Mouse (Mus musculus) MEL (cell line): Measurements from ENCODE around the gene Cacna1c. TPM values are rescaled to one million over a fixed set of nuclear protein-coding genes. Genes with fewer than 3 reads are reported as not detected.

Experiments used
- DNase-seq: peaks from one replicate; pipeline ENCODE4 v3.0.0; 2011; ENCODE audit warnings: low read depth, low spot score
- H3K27ac ChIP-seq: 2 replicates; pipeline ENCODE4 v1.5.1; 2012; ENCODE audit warnings: low read depth, mild to moderate bottlenecking, control low read depth, low read length, moderate library complexity; ENCODE audit not compliant: control insufficient read depth
- H3K27me3 ChIP-seq, 2 experiments: fragments of 150-350 bp in 1 of 2; sonication (generic) in 1 of 2; 2 replicates each; pipeline ENCODE4 v1.6.1; 2012; ENCODE audit warnings: low read length in 2 of 2, mild to moderate bottlenecking in 2 of 2, improper control_type of control experiment in 1 of 2, moderate library complexity in 1 of 2; ENCODE audit not compliant: insufficient read depth in 2 of 2, control insufficient read depth in 1 of 2
- H3K36me3 ChIP-seq, 2 experiments: 2 replicates each; pipeline ENCODE4 v1.6.1; 2012 to 2014; ENCODE audit warnings: low read length in 2 of 2, improper control_type of control experiment in 1 of 2, inconsistent platforms in 1 of 2, mild to moderate bottlenecking in 1 of 2; ENCODE audit not compliant: insufficient read depth in 2 of 2, control insufficient read depth in 1 of 2
- H3K4me1 ChIP-seq, 2 experiments: fragments of 150-350 bp in 1 of 2; sonication (generic) in 1 of 2; 2 replicates each; pipeline ENCODE4 v1.6.1; 2012; ENCODE audit warnings: low read length in 2 of 2, improper control_type of control experiment in 1 of 2, mild to moderate bottlenecking in 1 of 2; ENCODE audit not compliant: insufficient read depth in 2 of 2, control insufficient read depth in 1 of 2
- H3K4me3 ChIP-seq, 2 experiments: fragments of 150-350 bp in 1 of 2; sonication (generic) in 1 of 2; 2 replicates each; pipeline ENCODE4 v1.5.1; 2012; ENCODE audit warnings: low read depth in 2 of 2, low read length in 2 of 2, mild to moderate bottlenecking in 2 of 2, moderate library complexity in 2 of 2, control low read depth in 1 of 2, improper control_type of control experiment in 1 of 2; ENCODE audit not compliant: control insufficient read depth in 1 of 2, insufficient read depth in 1 of 2
- H3K79me2 ChIP-seq: 2 replicates; pipeline ENCODE4 v1.6.1; 2012; ENCODE audit warnings: mild to moderate bottlenecking, low read length, moderate library complexity; ENCODE audit not compliant: control insufficient read depth, poor library complexity, insufficient read depth
- H3K9ac ChIP-seq: 2 replicates; pipeline ENCODE4 v1.6.1; 2012; ENCODE audit warnings: low read depth, mild to moderate bottlenecking, control low read depth, low read length, moderate library complexity; ENCODE audit not compliant: control insufficient read depth, poor library complexity, severe bottlenecking
- H3K9me3 ChIP-seq: fragments of 150-350 bp; sonication (generic); replicated peaks from 2 replicates; pipeline ENCODE4 v1.6.1; 2012; ENCODE audit warnings: mild to moderate bottlenecking, low read length, improper control_type of control experiment, moderate library complexity; ENCODE audit not compliant: insufficient read depth
- BHLHE40 ChIP-seq: IDR thresholded peaks from 2 replicates; pipeline ENCODE4 v1.6.1; 2012; ENCODE audit warnings: low read depth, mild to moderate bottlenecking, inconsistent platforms, low read length, improper control_type of control experiment, borderline replicate concordance
- CHD1 ChIP-seq: IDR thresholded peaks from 2 replicates; pipeline ENCODE4 v1.6.1; 2012; ENCODE audit warnings: low read depth, mild to moderate bottlenecking, inconsistent platforms, low read length, improper control_type of control experiment
- CHD2 ChIP-seq: IDR thresholded peaks from 2 replicates; pipeline ENCODE4 v1.6.1; 2011; ENCODE audit warnings: low read length, improper control_type of control experiment
- CTCF ChIP-seq, 3 experiments: IDR thresholded peaks in 2 of 3; conservative IDR thresholded peaks in 1 of 3; 2 replicates each; pipeline ENCODE4 v1.5.1; 2011 to 2012; ENCODE audit warnings: low read length in 3 of 3, low read depth in 2 of 3, mild to moderate bottlenecking in 2 of 3, improper control_type of control experiment in 1 of 3, inconsistent platforms in 1 of 3, mixed read lengths in 1 of 3, moderate library complexity in 1 of 3; ENCODE audit not compliant: control insufficient read depth in 1 of 3, insufficient read depth in 1 of 3, poor library complexity in 1 of 3, severe bottlenecking in 1 of 3
- ELF1 ChIP-seq: IDR thresholded peaks from 2 replicates; pipeline ENCODE4 v1.6.1; 2014; ENCODE audit warnings: low read depth, mild to moderate bottlenecking, inconsistent platforms, low read length, improper control_type of control experiment, moderate library complexity
- EP300 ChIP-seq, 2 experiments: IDR thresholded peaks; 2 replicates each; pipeline ENCODE4 v1.6.1; 2011; ENCODE audit warnings: improper control_type of control experiment in 2 of 2, low read length in 2 of 2, low read depth in 1 of 2, mild to moderate bottlenecking in 1 of 2
- GABPA ChIP-seq: IDR thresholded peaks from 2 replicates; pipeline ENCODE4 v1.6.1; 2012; ENCODE audit warnings: low read depth, mild to moderate bottlenecking, inconsistent platforms, low read length, improper control_type of control experiment, moderate library complexity
- HCFC1 ChIP-seq: IDR thresholded peaks from 2 replicates; pipeline ENCODE4 v1.6.1; 2012; ENCODE audit warnings: low read depth, mild to moderate bottlenecking, inconsistent platforms, low read length, improper control_type of control experiment, moderate library complexity
- JUND ChIP-seq: IDR thresholded peaks from 2 replicates; pipeline ENCODE4 v1.6.1; 2011; ENCODE audit warnings: low read depth, mild to moderate bottlenecking, improper control_type of control experiment, low read length
- MAFK ChIP-seq: IDR thresholded peaks from 2 replicates; pipeline ENCODE4 v1.6.1; 2011; ENCODE audit warnings: low read depth, mild to moderate bottlenecking, low read length, improper control_type of control experiment, borderline replicate concordance
- MXI1 ChIP-seq: IDR thresholded peaks from 2 replicates; pipeline ENCODE4 v1.6.1; 2011; ENCODE audit warnings: mild to moderate bottlenecking, low read depth, low read length, improper control_type of control experiment
- MYB ChIP-seq: IDR thresholded peaks from 2 replicates; pipeline ENCODE4 v1.6.1; 2011; ENCODE audit warnings: mild to moderate bottlenecking, low read depth, low read length, improper control_type of control experiment
- MYC ChIP-seq: IDR thresholded peaks from 2 replicates; pipeline ENCODE4 v1.6.1; 2011; ENCODE audit warnings: low read depth, mild to moderate bottlenecking, low read length, improper control_type of control experiment, moderate library complexity
- NELFE ChIP-seq: IDR thresholded peaks from 2 replicates; pipeline ENCODE4 v1.6.1; 2011; ENCODE audit warnings: low read depth, low read length, improper control_type of control experiment
- NRF1 ChIP-seq: IDR thresholded peaks from 2 replicates; pipeline ENCODE4 v1.6.1; 2014; ENCODE audit warnings: low read depth, mild to moderate bottlenecking, inconsistent platforms, low read length, improper control_type of control experiment, moderate library complexity; ENCODE audit not compliant: poor library complexity, insufficient read depth, severe bottlenecking
- POLR2A ChIP-seq, 2 experiments: IDR thresholded peaks; 2 replicates each; pipeline ENCODE4 v1.6.1; 2011 to 2012; ENCODE audit warnings: low read length in 2 of 2, mild to moderate bottlenecking in 2 of 2, control low read depth in 1 of 2, improper control_type of control experiment in 1 of 2, low read depth in 1 of 2, moderate library complexity in 1 of 2; ENCODE audit not compliant: control insufficient read depth in 1 of 2, insufficient read depth in 1 of 2, poor library complexity in 1 of 2
- POLR2AphosphoS2 ChIP-seq: IDR thresholded peaks from 2 replicates; pipeline ENCODE4 v1.6.1; 2011; ENCODE audit warnings: low read length, improper control_type of control experiment
- RAD21 ChIP-seq: IDR thresholded peaks from 2 replicates; pipeline ENCODE4 v1.6.1; 2011; ENCODE audit warnings: mild to moderate bottlenecking, low read depth, low read length, improper control_type of control experiment
- RCOR1 ChIP-seq: IDR thresholded peaks from 2 replicates; pipeline ENCODE4 v1.6.1; 2012; ENCODE audit warnings: low read depth, mild to moderate bottlenecking, inconsistent platforms, low read length, improper control_type of control experiment
- SMC3 ChIP-seq: IDR thresholded peaks from 2 replicates; pipeline ENCODE4 v1.6.1; 2011; ENCODE audit warnings: low read depth, low read length, improper control_type of control experiment
- TBP ChIP-seq: IDR thresholded peaks from 2 replicates; pipeline ENCODE4 v1.8.0; 2011; ENCODE audit warnings: low read depth, low read length, improper control_type of control experiment
- TCF12 ChIP-seq: IDR thresholded peaks from 2 replicates; pipeline ENCODE4 v1.6.1; 2014; ENCODE audit warnings: low read depth, mild to moderate bottlenecking, inconsistent platforms, low read length, improper control_type of control experiment, moderate library complexity
- UBTF ChIP-seq: IDR thresholded peaks from 2 replicates; pipeline ENCODE4 v1.6.1; 2012; ENCODE audit warnings: low read depth, mild to moderate bottlenecking, inconsistent platforms, low read length, improper control_type of control experiment, moderate library complexity, borderline replicate concordance; ENCODE audit not compliant: insufficient read depth
- USF2 ChIP-seq, 2 experiments: IDR thresholded peaks; 2 replicates each; pipeline ENCODE4 v1.6.1; 2011 to 2012; ENCODE audit warnings: improper control_type of control experiment in 2 of 2, low read length in 2 of 2, borderline replicate concordance in 1 of 2, inconsistent platforms in 1 of 2, low read depth in 1 of 2, mild to moderate bottlenecking in 1 of 2; ENCODE audit not compliant: insufficient read depth in 1 of 2
- ZC3H11A ChIP-seq: IDR thresholded peaks from 2 replicates; pipeline ENCODE4 v1.6.1; 2012; ENCODE audit warnings: low read depth, mild to moderate bottlenecking, inconsistent platforms, low read length, improper control_type of control experiment
- ZKSCAN1 ChIP-seq: IDR thresholded peaks from 2 replicates; pipeline ENCODE4 v1.6.1; 2012; ENCODE audit warnings: low read depth, mild to moderate bottlenecking, inconsistent platforms, low read length, improper control_type of control experiment, moderate library complexity
- ZNF384 ChIP-seq: IDR thresholded peaks from 2 replicates; pipeline ENCODE4 v1.6.1; 2012; ENCODE audit warnings: low read depth, mild to moderate bottlenecking, inconsistent platforms, low read length, improper control_type of control experiment
- polyA plus RNA-seq, 2 experiments: library from polyadenylated mRNA; stranded (reverse) in 1 of 2; unstranded in 1 of 2; fragments of >175 nt in 1 of 2; fragments of >200 nt in 1 of 2; gene quantifications; 2 replicates each; pipeline versions ENCODE4 v1.2.1 to v1.2.4; 2012; ENCODE audit warnings: low replicate concordance in 2 of 2, low read depth in 1 of 2; ENCODE audit not compliant: insufficient read length in 2 of 2, insufficient read depth in 1 of 2, missing spikeins in 1 of 2
- total RNA-seq: library from RNA; depleted of rRNA; stranded (reverse); fragments of 300-350 nt; gene quantifications from 2 replicates; pipeline ENCODE4 v1.2.3, GENCODE M21; 2012

The Cacna1c gene
- total and polyA plus RNA-seq, 3 experiments: 3.4 to 4.4 TPM; not detected in 1

GRCm38 (mm10) chr6:118965577-118965976, 230.6 kb downstream of the Cacna1c start:
- no peak for TF ChIP-seq CTCF (IDR thresholded peaks at IDR 0.05 in 2 of 3, conservative IDR thresholded peaks at IDR 0.05 in 1 of 3; ENCODE audit: control insufficient read depth in 1 of 3, insufficient read depth in 1 of 3, low read depth in 2 of 3, low read length in 3 of 3, poor library complexity in 1 of 3, severe bottlenecking in 1 of 3)
- TF ChIP-seq JUND: no peak
- TF ChIP-seq GABPA: no peak
- TF ChIP-seq ZKSCAN1: no peak
- no peak for TF ChIP-seq POLR2AphosphoS2
- TF ChIP-seq ZC3H11A: no peak
- no peak for TF ChIP-seq HCFC1
- no peak for TF ChIP-seq RAD21
- TF ChIP-seq TBP: no peak
- no peak for TF ChIP-seq MXI1
- TF ChIP-seq NELFE: no peak
- no peak for TF ChIP-seq MAFK
- H3K4me3 ChIP-seq: no peak overlapping the region
- H3K27ac ChIP-seq: no peak overlapping the region
- H3K4me1 ChIP-seq: no peaks in the 10 kb centered on the region
- H3K9ac ChIP-seq: no peak overlapping the region
- H3K79me2 ChIP-seq: no peaks in the 10 kb centered on the region
- H3K9me3 ChIP-seq: no peaks in the 10 kb centered on the region
- no peaks in the 10 kb centered on the region for H3K36me3 ChIP-seq
- H3K27me3 ChIP-seq: peaks cover 0 to 12% of the 10 kb centered on the region in 2 experiments; a peak in 3 of 4 replicates
- no peak for DNase-seq

- H3K4me3 ChIP-seq: no peak overlapping the region
- DNase-seq: no peak
- H3K79me2 ChIP-seq: no peaks in the 10 kb centered on the region
- no peaks in the 10 kb centered on the region for H3K9me3 ChIP-seq
- H3K4me1 ChIP-seq: no peaks in the 10 kb centered on the region
- peaks cover 0 to 10% of the 10 kb centered on the region in 2 experiments; a peak in 3 of 4 replicates for H3K27me3 ChIP-seq
- no peak for TF ChIP-seq UBTF
- TF ChIP-seq EP300 (IDR thresholded peaks at IDR 0.05; ENCODE audit: low read depth in 1 of 2, low read length in 2 of 2): no peak
- no peak for TF ChIP-seq USF2 (IDR thresholded peaks at IDR 0.05; ENCODE audit: borderline replicate concordance in 1 of 2, insufficient read depth in 1 of 2, low read depth in 1 of 2, low read length in 2 of 2)
- no peak for TF ChIP-seq MYB
- no peak for TF ChIP-seq POLR2AphosphoS2
- no peak for TF ChIP-seq RCOR1
- no peak for TF ChIP-seq CTCF (IDR thresholded peaks at IDR 0.05 in 2 of 3, conservative IDR thresholded peaks at IDR 0.05 in 1 of 3; ENCODE audit: control insufficient read depth in 1 of 3, insufficient read depth in 1 of 3, low read depth in 2 of 3, low read length in 3 of 3, poor library complexity in 1 of 3, severe bottlenecking in 1 of 3)
- TF ChIP-seq NELFE: no peak
- TF ChIP-seq ELF1: no peak
- TF ChIP-seq NRF1: no peak
- no peak for TF ChIP-seq CHD1
- TF ChIP-seq BHLHE40: no peak
- no peak for TF ChIP-seq TCF12
- TF ChIP-seq MYC: no peak
- no peak for TF ChIP-seq ZC3H11A
- TF ChIP-seq ZNF384: no peak
- TF ChIP-seq JUND: no peak
- TF ChIP-seq SMC3: no peak
- no peak for TF ChIP-seq CHD2
- TF ChIP-seq POLR2A (IDR thresholded peaks at IDR 0.05; ENCODE audit: control insufficient read depth in 1 of 2, insufficient read depth in 1 of 2, low read depth in 1 of 2, low read length in 2 of 2, poor library complexity in 1 of 2): no peak
- no peak overlapping the region for H3K27ac ChIP-seq
- no peak overlapping the region for H3K9ac ChIP-seq
- H3K36me3 ChIP-seq: no peaks in the 10 kb centered on the region
Measured at GRCm38 (mm10) chr6:118963806-118964205, 232.4 kb downstream of the Cacna1c start.
